Mouse (Mus musculus) liver, postnatal 0 days (tissue): ENCODE data around the gene 9630041A04Rik. TPM values are rescaled to one million over a fixed set of nuclear protein-coding genes. Genes with fewer than 3 reads are reported as not detected.

Source experiments
- ATAC-seq: fragments of 200-750 bp; cut with Nextera tagmentation; 2 replicates; pipeline ENCODE4 v1.8.0; 2017; ENCODE audit warnings: mild to moderate bottlenecking, moderate library complexity
- DNase-seq: peaks from one replicate; pipeline ENCODE4 v3.0.0-alpha.2; 2016
- H3K27ac ChIP-seq: fragments of 300-500 bp; sonication (generic); 2 replicates; pipeline ENCODE4 v1.5.1; 2014; ENCODE audit warnings: antibody characterized with exemption, moderate library complexity, mild to moderate bottlenecking, low read depth
- H3K27me3 ChIP-seq: fragments of 300-500 bp; sonication (generic); 2 replicates; pipeline ENCODE4 v1.6.1; 2014; ENCODE audit warnings: low read length, control low read depth, mixed read lengths; ENCODE audit not compliant: insufficient read depth
- H3K36me3 ChIP-seq: fragments of 300-500 bp; sonication (generic); replicated peaks from 2 replicates; pipeline ENCODE4 v1.6.1; 2014; ENCODE audit warnings: mild to moderate bottlenecking, control low read depth, low read length, moderate library complexity, mixed read lengths; ENCODE audit not compliant: insufficient read depth
- H3K4me1 ChIP-seq: fragments of 300-500 bp; sonication (generic); 2 replicates; pipeline ENCODE4 v1.6.1; 2014; ENCODE audit warnings: antibody characterized with exemption, mild to moderate bottlenecking, control low read depth; ENCODE audit not compliant: insufficient read depth
- H3K4me2 ChIP-seq: fragments of 300-500 bp; sonication (generic); 2 replicates; pipeline ENCODE4 v1.6.1; 2014; ENCODE audit warnings: low read depth, mild to moderate bottlenecking, low read length, moderate library complexity, mixed read lengths
- H3K4me3 ChIP-seq: fragments of 300-500 bp; sonication (generic); 2 replicates; pipeline ENCODE4 v1.5.1; 2014; ENCODE audit warnings: low read depth, low read length
- H3K9ac ChIP-seq: fragments of 300-500 bp; sonication (generic); replicated peaks from 2 replicates; pipeline ENCODE4 v1.6.1; 2014; ENCODE audit warnings: mild to moderate bottlenecking, moderate library complexity
- H3K9me3 ChIP-seq: fragments of 300-500 bp; sonication (generic); 2 replicates; pipeline ENCODE4 v1.6.1; 2016; ENCODE audit warnings: mild to moderate bottlenecking, control low read depth, low read length, mixed read lengths
- CTCF ChIP-seq: sonication (generic); IDR thresholded peaks from 2 replicates; pipeline ENCODE4 v1.5.1; 2016; ENCODE audit warnings: antibody characterized with exemption, low read depth
- EP300 ChIP-seq: IDR thresholded peaks from 2 replicates; pipeline ENCODE4 v1.6.1; 2016; ENCODE audit warnings: antibody characterized with exemption, low read depth, mild to moderate bottlenecking
- WGBS: fragments of 180-500 bp; shearing (Covaris S2); extraction: QIAGEN DNeasy Blood & Tissue Kit; methylation state at CpG from one replicate; pipeline ENCODE4 v1.1.7; 2014; ENCODE audit not compliant: insufficient replicate concordance; 5-methylcytosine and 5-hydroxymethylcytosine counted together
- polyA plus RNA-seq: library from polyadenylated mRNA; unstranded; fragments of >200 nt; fragmentation: Nextera tagmentation; extraction: Ambion mirVana; gene quantifications from 2 replicates; pipeline ENCODE4 v1.2.1, GENCODE M21; 2015

Gene 9630041A04Rik
- polyA plus RNA-seq, 1 experiment from 2014 or later, result not detected

- Histone ChIP-seq H3K9me3 (no peaks in the 10 kb centered on the region), H3K27me3 (no peaks in the 10 kb centered on the region), H3K27ac (no peak overlapping the region), H3K4me1 (no peaks in the 10 kb centered on the region), H3K9ac (no peak overlapping the region), H3K4me2 (no peak overlapping the region), H3K4me3 (no peak overlapping the region), H3K36me3 (no peaks in the 10 kb centered on the region)
- TF ChIP-seq EP300, result no peak
- TF ChIP-seq CTCF, result no peak
- ATAC-seq, result no peak
- DNase-seq, result no peak
- 64% methylated on average over 9 of the region's 9 CpGs for WGBS
These were observed 80.5 kb downstream of the 9630041A04Rik start for GRCm38 (mm10) chr9:101942058-101942669.

- H3K9me3 ChIP-seq, result no peaks in the 10 kb centered on the region
- no peak overlapping the region for H3K4me2 ChIP-seq
- no peak overlapping the region for H3K9ac ChIP-seq
- no peaks in the 10 kb centered on the region for H3K4me1 ChIP-seq
- DNase-seq (no peak), ATAC-seq (no peak)
- H3K27me3 ChIP-seq, result no peaks in the 10 kb centered on the region
- H3K36me3 ChIP-seq, result no peaks in the 10 kb centered on the region
- TF ChIP-seq EP300 (no peak), CTCF (no peak)
- no peak overlapping the region for H3K4me3 ChIP-seq
- H3K27ac ChIP-seq, result no peak overlapping the region
- WGBS, result 68% methylated on average over 7 of the region's 7 CpGs
These were observed 83.7 kb downstream of the 9630041A04Rik start for GRCm38 (mm10) chr9:101945326-101945725.

DNA sequence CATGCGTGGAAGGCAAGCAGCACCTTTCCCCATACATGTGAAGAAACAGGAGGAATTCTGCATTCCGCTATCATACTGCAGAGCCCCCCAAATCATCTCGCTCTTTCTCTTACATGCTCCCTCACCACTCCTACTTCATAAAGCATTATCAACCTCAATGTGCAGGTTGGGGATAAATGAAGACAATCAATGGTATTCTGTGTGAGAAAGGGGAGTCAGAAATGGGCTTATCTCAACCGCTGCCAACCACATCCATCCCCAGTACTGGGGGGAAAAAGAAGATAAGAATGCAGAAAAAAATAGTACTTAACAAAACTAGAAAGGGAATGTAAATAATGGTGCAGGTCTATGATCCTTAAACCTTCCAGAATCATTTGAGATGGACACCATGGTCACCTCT is 84.2 kb downstream of the 9630041A04Rik start:
- ATAC-seq (no peak; the same call in 1 of the 2 replicates), DNase-seq (no peak)
- no peaks in the 10 kb centered on the region for H3K27me3 ChIP-seq
- no peaks in the 10 kb centered on the region for H3K9me3 ChIP-seq
- H3K4me2 ChIP-seq, result no peak overlapping the region
- H3K27ac ChIP-seq, result no peak overlapping the region
- no peaks in the 10 kb centered on the region for H3K36me3 ChIP-seq
- no peak overlapping the region for H3K9ac ChIP-seq
- TF ChIP-seq EP300 (peak; percentile 87), CTCF (no peak)
- 43% methylated on average over 4 of the region's 4 CpGs for WGBS
- no peak overlapping the region for H3K4me3 ChIP-seq
- no peaks in the 10 kb centered on the region for H3K4me1 ChIP-seq

- H3K27me3 ChIP-seq, result no peaks in the 10 kb centered on the region
- no peak overlapping the region for H3K4me3 ChIP-seq
- no peak for TF ChIP-seq EP300
- no peak for TF ChIP-seq CTCF
- 26% methylated on average over 3 of the region's 3 CpGs for WGBS
- no peak overlapping the region for H3K9ac ChIP-seq
- H3K4me2 ChIP-seq, result no peak overlapping the region
- DNase-seq (no peak), ATAC-seq (no peak)
- no peaks in the 10 kb centered on the region for H3K4me1 ChIP-seq
- no peaks in the 10 kb centered on the region for H3K36me3 ChIP-seq
- no peak overlapping the region for H3K27ac ChIP-seq
- no peaks in the 10 kb centered on the region for H3K9me3 ChIP-seq
These were observed 88.5 kb downstream of the 9630041A04Rik start for GRCm38 (mm10) chr9:101950101-101950500.

GRCm38 (mm10) chr9:101954529-101954928 is 92.9 kb downstream of the 9630041A04Rik start:
- 76% methylated on average over 4 of the region's 4 CpGs for WGBS
- no peak for DNase-seq
- Histone ChIP-seq H3K4me3 (no peak overlapping the region), H3K27me3 (no peaks in the 10 kb centered on the region), H3K9ac (no peak overlapping the region), H3K36me3 (no peaks in the 10 kb centered on the region), H3K27ac (no peak overlapping the region), H3K4me1 (no peaks in the 10 kb centered on the region), H3K9me3 (no peaks in the 10 kb centered on the region), H3K4me2 (no peak overlapping the region)
- ATAC-seq, result no peak
- TF ChIP-seq CTCF, result no peak
- TF ChIP-seq EP300, result no peak

DNA sequence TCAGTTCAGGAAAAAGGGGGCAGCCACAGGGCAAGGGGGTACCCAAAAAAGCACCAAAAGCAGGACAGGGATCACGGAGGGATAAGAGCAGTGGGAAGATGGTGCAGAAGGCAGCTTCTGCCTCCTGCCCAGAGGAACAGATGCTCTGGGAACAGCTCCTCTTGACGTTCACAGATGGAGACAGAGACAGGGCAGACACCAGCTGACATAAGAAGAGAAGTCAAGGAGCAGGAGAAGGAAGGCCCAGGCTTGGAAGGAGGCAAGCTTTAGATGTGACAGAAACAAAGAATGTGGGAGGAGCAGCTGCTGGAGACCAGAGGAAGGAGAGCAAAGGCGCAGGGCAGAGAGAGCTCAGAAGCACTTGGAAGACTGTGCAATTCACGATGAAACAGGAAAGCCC is 94.6 kb downstream of the 9630041A04Rik start:
- TF ChIP-seq EP300, result no peak
- no peak for TF ChIP-seq CTCF
- no peak for ATAC-seq
- no peak for DNase-seq
- Histone ChIP-seq H3K9ac (no peak overlapping the region), H3K36me3 (no peaks in the 10 kb centered on the region), H3K4me1 (no peaks in the 10 kb centered on the region), H3K4me2 (no peak overlapping the region), H3K9me3 (no peaks in the 10 kb centered on the region), H3K27me3 (no peaks in the 10 kb centered on the region), H3K4me3 (no peak overlapping the region), H3K27ac (no peak overlapping the region)
- WGBS, result 29% methylated on average over 4 of the region's 4 CpGs

- H3K4me1 ChIP-seq, result no peaks in the 10 kb centered on the region
- TF ChIP-seq EP300, result no peak
- no peaks in the 10 kb centered on the region for H3K36me3 ChIP-seq
- no peaks in the 10 kb centered on the region for H3K27me3 ChIP-seq
- H3K9ac ChIP-seq, result no peak overlapping the region
- H3K4me3 ChIP-seq, result no peak overlapping the region
- ATAC-seq, result no peak
- no peak for DNase-seq
- H3K4me2 ChIP-seq, result no peak overlapping the region
- WGBS, result 19% methylated on average over 6 of the region's 6 CpGs
- no peaks in the 10 kb centered on the region for H3K9me3 ChIP-seq
- no peak overlapping the region for H3K27ac ChIP-seq
These were observed 110.2 kb downstream of the 9630041A04Rik start for GRCm38 (mm10) chr9:101971806-101972205.
